Mouse (Mus musculus) neural tube, embryonic 13.5 days (tissue): ENCODE measurements around the gene Nasp. TPM values are rescaled to one million over a fixed set of nuclear protein-coding genes. Genes with fewer than 3 reads are reported as not detected.

Experiments
- ATAC-seq: fragments of 200-750 bp; cut with Nextera tagmentation; 2 replicates; pipeline ENCODE4 v1.8.0; 2017; ENCODE audit warnings: low read depth, mild to moderate bottlenecking, moderate TSS enrichment, moderate library complexity
- H3K27ac ChIP-seq: fragments of 300-500 bp; sonication (generic); replicated peaks from 2 replicates; pipeline ENCODE4 v1.5.1; 2015; ENCODE audit warnings: moderate library complexity, mild to moderate bottlenecking, inconsistent platforms
- H3K27me3 ChIP-seq: fragments of 300-500 bp; sonication (generic); 2 replicates; pipeline ENCODE4 v1.6.1; 2015; ENCODE audit warnings: mild to moderate bottlenecking, inconsistent platforms
- H3K36me3 ChIP-seq: fragments of 300-500 bp; sonication (generic); 2 replicates; pipeline ENCODE4 v1.6.1; 2015; ENCODE audit warnings: mild to moderate bottlenecking, inconsistent platforms
- H3K4me1 ChIP-seq: fragments of 300-500 bp; sonication (generic); replicated peaks from 2 replicates; pipeline ENCODE4 v1.6.1; 2015; ENCODE audit warnings: inconsistent platforms
- H3K4me2 ChIP-seq: fragments of 300-500 bp; sonication (generic); 2 replicates; pipeline ENCODE4 v1.6.1; 2015; ENCODE audit warnings: inconsistent platforms, mild to moderate bottlenecking, moderate library complexity
- H3K4me3 ChIP-seq: fragments of 300-500 bp; sonication (generic); 2 replicates; pipeline ENCODE4 v1.5.1; 2015; ENCODE audit warnings: mild to moderate bottlenecking, inconsistent platforms
- H3K9ac ChIP-seq: fragments of 300-500 bp; sonication (generic); 2 replicates; pipeline ENCODE4 v1.6.1; 2015; ENCODE audit warnings: moderate library complexity, mild to moderate bottlenecking, inconsistent platforms
- H3K9me3 ChIP-seq: fragments of 300-500 bp; sonication (generic); 2 replicates; pipeline ENCODE4 v1.6.1; 2016; ENCODE audit warnings: inconsistent platforms
- WGBS: fragments of 180-500 bp; shearing (Covaris S2); methylation state at CpG from one replicate; pipeline ENCODE4 v1.1.7; 2015; 5-methylcytosine and 5-hydroxymethylcytosine counted together
- polyA plus RNA-seq: library from polyadenylated mRNA; unstranded; fragments of >200 nt; fragmentation: Nextera tagmentation; extraction: Ambion mirVana; gene quantifications from 2 replicates; pipeline ENCODE4 v1.2.1, GENCODE M21; 2015

The Nasp gene
- polyA plus RNA-seq, 1 experiment from 2014 or later: 89.8 TPM

DNA sequence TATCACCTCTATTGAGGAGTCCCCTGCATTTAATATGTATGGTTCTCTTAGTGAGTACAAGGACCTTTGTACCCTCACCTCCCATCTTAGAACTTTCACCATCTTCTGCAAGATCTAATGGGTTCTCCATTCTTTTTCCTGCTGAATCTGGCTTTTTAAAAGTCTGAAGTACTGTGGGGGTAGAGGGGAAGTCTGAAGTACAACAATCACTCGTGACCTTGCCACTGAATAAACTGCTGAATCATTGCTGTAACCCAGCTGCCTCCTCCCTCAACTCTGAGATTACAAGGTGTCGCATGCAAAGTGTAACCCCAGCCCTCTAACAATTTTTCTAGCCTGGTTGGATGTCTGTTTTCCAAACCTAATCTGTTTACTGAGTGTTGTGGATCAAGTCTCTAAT, 27.4 kb upstream of the Nasp start:
- Histone ChIP-seq H3K27ac (no peak overlapping the region), H3K27me3 (no peaks in the 10 kb centered on the region), H3K9ac (no peak overlapping the region), H3K4me2 (no peak overlapping the region), H3K9me3 (no peaks in the 10 kb centered on the region), H3K4me3 (no peak overlapping the region), H3K36me3 (no peaks in the 10 kb centered on the region), H3K4me1 (peaks cover 11% of the 10 kb centered on the region)
- 78% methylated on average over 2 of the region's 2 CpGs for WGBS
- no peak for ATAC-seq

DNA sequence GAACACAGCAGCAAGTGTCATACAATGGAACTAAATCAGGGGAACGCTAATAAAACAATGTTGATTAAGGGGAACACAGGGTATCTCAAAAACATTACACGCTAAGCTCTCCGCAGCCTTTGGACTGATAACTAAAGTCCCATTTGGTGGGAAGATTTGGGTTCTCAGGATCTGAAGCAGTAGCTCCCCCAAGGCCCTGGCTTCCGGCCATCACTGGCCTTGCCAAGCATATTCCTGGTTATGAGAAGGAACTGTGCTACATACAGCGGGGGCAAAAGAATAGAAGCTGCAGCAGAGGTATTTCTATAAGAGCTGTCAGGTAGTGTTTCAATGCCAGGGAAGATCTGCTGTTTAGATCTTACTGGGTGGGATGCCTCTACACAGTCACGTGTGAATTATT, 25.5 kb upstream of the Nasp start:
- no peak for ATAC-seq
- Histone ChIP-seq H3K4me2 (no peak overlapping the region), H3K27me3 (no peaks in the 10 kb centered on the region), H3K4me3 (no peak overlapping the region), H3K27ac (no peak overlapping the region), H3K4me1 (peaks cover 30% of the 10 kb centered on the region), H3K9ac (no peak overlapping the region), H3K36me3 (0 out of 2 replicates have a peak, but pooled peaks cover 6% of the 10 kb centered on the region), H3K9me3 (no peaks in the 10 kb centered on the region)
- WGBS: 90% methylated on average over 6 of the region's 6 CpGs

DNA sequence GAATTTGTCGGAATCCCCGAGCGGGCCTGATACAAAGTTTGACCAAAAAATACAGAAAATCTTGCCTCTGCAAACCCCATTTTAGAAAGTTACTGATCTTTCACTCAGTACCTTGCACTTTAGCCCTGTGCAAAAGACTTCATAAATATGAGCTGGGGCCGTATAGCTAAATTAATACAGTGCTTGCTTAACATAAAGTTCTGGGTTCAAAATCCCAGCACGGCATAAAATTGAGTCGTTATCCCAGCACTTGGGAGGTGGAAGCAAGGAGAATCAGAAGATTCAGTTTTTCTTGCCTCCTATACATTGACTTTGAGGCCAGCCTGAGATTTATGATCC, 24.0 kb upstream of the Nasp start:
- peak; percentile 44; the same call in 1 of the 2 replicates for ATAC-seq
- Histone ChIP-seq H3K27ac (no peak overlapping the region; the same call in 1 of the 2 replicates), H3K4me2 (peak overlapping the region; percentile 83), H3K27me3 (no peaks in the 10 kb centered on the region), H3K36me3 (peaks cover 17% of the 10 kb centered on the region; the same call in 1 of the 2 replicates), H3K4me1 (peaks cover 44% of the 10 kb centered on the region), H3K9me3 (no peaks in the 10 kb centered on the region), H3K4me3 (peak overlapping the region; percentile 72), H3K9ac (peak overlapping the region; percentile 72)
- 8% methylated on average over 6 of the region's 6 CpGs for WGBS

DNA sequence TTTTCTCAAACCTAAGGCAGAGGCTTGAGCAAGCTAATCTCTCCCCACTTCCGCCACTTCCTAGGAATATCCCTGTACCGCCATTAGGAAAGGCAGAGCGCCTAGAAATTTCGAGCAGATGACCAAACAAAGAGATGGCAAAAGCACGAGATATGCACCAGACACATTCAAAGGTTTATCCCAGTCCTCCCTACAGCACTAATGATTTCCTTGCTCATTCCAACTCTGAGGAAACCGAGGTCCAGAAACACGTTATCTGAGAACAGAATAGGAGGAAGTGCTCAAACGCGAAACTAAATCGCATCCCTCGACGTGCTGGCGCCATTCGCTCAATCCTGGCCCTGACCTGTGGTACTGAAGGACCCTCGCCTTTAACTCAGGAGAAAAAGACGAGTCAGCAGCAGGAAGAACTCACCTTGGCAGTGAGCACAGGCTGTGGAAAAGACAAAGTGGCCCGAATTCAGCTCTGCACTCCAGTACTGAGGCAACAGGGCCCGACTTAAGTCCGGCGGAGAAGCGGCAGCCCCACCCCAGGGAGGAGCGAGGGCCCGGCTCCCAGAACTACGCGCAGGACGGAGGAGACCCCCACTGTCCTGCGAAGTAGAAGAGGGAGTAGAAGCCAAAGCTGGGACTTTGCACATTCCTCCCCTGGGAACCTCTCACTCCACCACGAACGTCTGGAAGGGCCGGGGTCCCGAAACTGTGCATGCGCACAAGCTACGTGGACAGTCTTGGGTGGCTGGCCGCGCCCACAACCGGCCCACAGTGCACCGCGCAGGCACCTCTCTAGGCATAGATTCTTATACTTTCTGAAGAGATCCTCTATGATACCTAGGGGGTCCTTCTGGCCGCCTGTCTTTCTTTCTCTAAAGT, 23.4 kb upstream of the Nasp start, which contains the start of gene Akr1a1:
Akr1a1 (minus strand) TSS at position 757 of the 873 bp plus-strand sequence.
- under 1% methylated on average over 39 of the region's 39 CpGs for WGBS
- peak; percentile 99 for ATAC-seq
- H3K4me1 ChIP-seq: peaks cover 50% of the 10 kb centered on the region

DNA sequence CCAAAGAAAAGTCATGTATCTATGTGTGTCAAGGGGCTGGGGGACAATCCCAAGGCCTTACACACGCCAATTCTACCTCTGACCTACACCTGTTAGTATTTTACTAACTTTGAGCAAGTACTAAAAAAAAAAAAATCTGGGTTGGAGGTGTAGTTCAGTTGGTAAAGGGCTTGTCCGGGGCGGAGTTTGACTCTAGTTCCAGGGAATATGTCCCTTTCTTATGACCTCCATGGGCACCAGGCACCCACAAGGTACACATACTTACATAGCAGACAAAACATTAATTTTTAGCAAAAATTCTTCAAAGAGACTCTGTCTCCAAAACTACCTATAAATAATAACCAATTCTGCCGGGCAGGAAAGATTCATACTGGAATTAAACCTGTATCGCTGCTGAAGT, 22.6 kb upstream of the Nasp start:
- WGBS: 43% methylated on average over 5 of the region's 5 CpGs
- Histone ChIP-seq H3K4me3 (peak overlapping the region; percentile 72), H3K36me3 (peaks cover 17% of the 10 kb centered on the region), H3K27me3 (no peaks in the 10 kb centered on the region), H3K9ac (peak overlapping the region; percentile 87), H3K9me3 (no peaks in the 10 kb centered on the region), H3K4me2 (peak overlapping the region; percentile 83), H3K4me1 (peaks cover 53% of the 10 kb centered on the region), H3K27ac (peak overlapping the region; percentile 83; the same call in 1 of the 2 replicates)
- ATAC-seq: no peak

More for the DNA sequence above, 23.4 kb upstream of the Nasp start, which contains the start of gene Akr1a1:
- Histone ChIP-seq H3K36me3 (peaks cover 17% of the 10 kb centered on the region; the same call in 1 of the 2 replicates), H3K9me3 (no peaks in the 10 kb centered on the region), H3K4me2 (peak within 1 kb of the TSS; percentile 83), H3K9ac (peak within 1 kb of the TSS; percentile 87), H3K27me3 (no peaks in the 10 kb centered on the region), H3K27ac (peak within 1 kb of the TSS; percentile 83), H3K4me3 (peak within 1 kb of the TSS; percentile 72)

DNA sequence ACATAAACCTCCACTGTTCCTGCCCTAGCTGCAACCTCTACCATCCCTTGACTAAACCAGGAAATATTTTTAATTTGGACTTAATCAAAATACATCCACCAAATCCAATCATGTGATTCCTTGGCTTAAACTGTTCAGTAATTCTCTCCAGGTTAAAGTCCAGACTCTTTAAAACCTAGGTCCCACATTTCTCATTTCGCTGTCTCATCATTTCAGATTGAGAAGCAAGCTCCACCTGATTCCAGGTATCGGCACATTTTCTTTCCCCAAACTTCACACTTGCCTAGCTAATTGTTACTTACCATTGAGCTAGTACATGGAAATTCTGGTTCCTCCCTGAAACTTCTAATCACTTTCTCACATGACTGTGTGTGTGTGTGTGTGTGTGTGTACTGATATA, 21.7 kb upstream of the Nasp start:
- Histone ChIP-seq H3K27ac (no peak overlapping the region), H3K27me3 (no peaks in the 10 kb centered on the region), H3K9me3 (no peaks in the 10 kb centered on the region), H3K4me1 (peaks cover 55% of the 10 kb centered on the region), H3K4me3 (peak overlapping the region; percentile 72; the same call in 1 of the 2 replicates), H3K9ac (peak overlapping the region; percentile 18; the same call in 1 of the 2 replicates), H3K36me3 (peaks cover 27% of the 10 kb centered on the region), H3K4me2 (peak overlapping the region; percentile 83)
- 98% methylated on average over 2 of the region's 2 CpGs for whole genome bisulfite sequencing
- ATAC-seq: no peak

DNA sequence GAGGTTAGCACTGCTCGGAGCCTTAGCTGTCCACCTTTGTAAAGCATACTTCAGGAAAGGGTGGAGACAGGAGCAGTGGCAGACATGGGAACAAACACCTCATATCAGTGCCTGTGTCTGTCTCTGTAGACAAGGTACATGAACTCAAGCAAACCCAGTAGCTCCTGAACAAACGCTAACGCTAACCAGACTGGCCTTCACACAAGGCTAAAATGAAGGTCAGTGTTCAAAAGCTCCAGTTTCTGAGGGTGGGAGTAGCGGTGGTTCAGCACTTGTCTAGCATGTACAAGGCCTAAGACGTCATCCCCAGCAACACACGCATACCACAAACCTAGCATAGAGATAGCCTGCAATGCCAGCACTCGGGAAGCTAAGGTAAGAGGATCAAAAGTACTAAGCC, 17.9 kb upstream of the Nasp start:
- WGBS: 92% methylated on average over 7 of the region's 7 CpGs
- peaks cover 49% of the 10 kb centered on the region for H3K4me1 ChIP-seq

DNA sequence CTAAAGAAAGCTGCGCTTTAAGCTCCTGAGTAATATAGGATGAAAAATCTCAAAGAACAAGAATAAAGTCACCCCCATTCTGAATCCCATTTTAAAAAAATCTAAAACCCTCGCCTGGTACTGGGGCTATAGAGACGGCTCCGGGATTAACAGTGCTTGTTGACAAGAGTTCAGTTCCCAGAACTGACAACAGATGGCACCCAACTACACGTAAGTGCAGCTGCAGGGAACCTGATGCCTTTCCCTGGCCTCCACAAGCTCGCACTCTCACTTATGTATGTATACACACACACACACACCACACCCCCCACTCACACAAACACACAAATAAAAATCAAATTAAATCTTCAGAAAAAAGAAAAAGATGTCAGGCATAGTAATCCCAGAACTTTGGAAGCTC, 16.6 kb upstream of the Nasp start:
- whole genome bisulfite sequencing: 60% methylated on average over 6 of the region's 6 CpGs
- Histone ChIP-seq H3K27ac (no peak overlapping the region), H3K27me3 (no peaks in the 10 kb centered on the region), H3K4me1 (peaks cover 36% of the 10 kb centered on the region), H3K4me2 (no peak overlapping the region), H3K4me3 (no peak overlapping the region), H3K36me3 (peaks cover 71% of the 10 kb centered on the region), H3K9ac (no peak overlapping the region), H3K9me3 (no peaks in the 10 kb centered on the region)
- no peak; the same call in 1 of the 2 replicates for ATAC-seq

More for the DNA sequence above, 17.9 kb upstream of the Nasp start:
- H3K4me2 ChIP-seq: no peak overlapping the region
- H3K9me3 ChIP-seq: no peaks in the 10 kb centered on the region
- no peak for ATAC-seq
- no peak overlapping the region for H3K4me3 ChIP-seq
- no peak overlapping the region for H3K27ac ChIP-seq
- H3K27me3 ChIP-seq: no peaks in the 10 kb centered on the region
- H3K9ac ChIP-seq: no peak overlapping the region
- H3K36me3 ChIP-seq: peaks cover 60% of the 10 kb centered on the region

DNA sequence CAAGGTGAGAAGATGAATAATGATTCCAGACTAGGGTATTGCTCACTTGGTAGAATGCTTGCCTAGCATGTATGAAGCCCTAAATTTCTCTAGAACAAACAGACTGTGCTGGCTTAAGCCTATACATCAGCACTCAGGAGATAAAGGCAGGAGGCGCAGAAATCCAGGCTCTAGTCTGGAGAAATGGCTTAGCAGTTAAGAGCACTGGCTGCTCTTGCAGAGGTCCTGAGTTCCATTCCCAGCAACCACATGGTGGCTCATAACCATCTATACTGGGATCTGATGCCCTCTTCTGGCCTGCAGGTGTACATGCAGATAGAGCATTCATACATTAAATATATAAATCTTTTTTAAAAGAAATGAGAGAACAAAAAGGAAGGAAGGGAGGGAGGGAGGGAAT, 14.3 kb upstream of the Nasp start:
- ATAC-seq: no peak
- H3K36me3 ChIP-seq: peaks cover 76% of the 10 kb centered on the region

DNA sequence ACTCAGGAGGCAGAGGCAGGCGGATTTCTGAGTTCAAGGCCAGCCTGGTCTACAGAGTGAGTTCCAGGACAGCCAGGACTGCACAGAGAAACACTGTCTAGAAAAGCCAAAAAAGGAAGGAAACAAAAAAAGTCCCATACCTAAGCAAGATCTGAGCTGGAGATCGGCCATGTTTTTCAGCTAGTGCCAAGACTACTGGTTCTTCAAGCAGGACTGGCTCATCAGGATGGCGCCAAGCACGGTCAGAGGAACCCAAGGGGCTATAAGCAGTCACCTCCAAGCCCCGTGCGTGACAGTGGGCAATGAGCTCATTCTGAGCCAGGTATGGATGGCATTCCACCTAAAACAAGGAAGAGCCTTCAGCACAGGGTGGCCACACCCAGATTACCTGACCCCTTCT, 11.1 kb upstream of the Nasp start:
- ATAC-seq: no peak
- Histone ChIP-seq H3K9ac (no peak overlapping the region), H3K9me3 (no peaks in the 10 kb centered on the region), H3K27me3 (no peaks in the 10 kb centered on the region), H3K27ac (no peak overlapping the region), H3K4me2 (no peak overlapping the region), H3K4me1 (no peaks in the 10 kb centered on the region), H3K36me3 (peaks cover 93% of the 10 kb centered on the region), H3K4me3 (no peak overlapping the region)
- WGBS: 96% methylated on average over 6 of the region's 6 CpGs

More for the DNA sequence above, 14.3 kb upstream of the Nasp start:
- 92% methylated on average over 1 of the region's 1 CpGs for WGBS
- H3K9me3 ChIP-seq: no peaks in the 10 kb centered on the region
- no peak overlapping the region for H3K4me2 ChIP-seq
- no peak overlapping the region for H3K4me3 ChIP-seq
- no peaks in the 10 kb centered on the region for H3K27me3 ChIP-seq
- no peak overlapping the region for H3K27ac ChIP-seq
- peaks cover 13% of the 10 kb centered on the region for H3K4me1 ChIP-seq
- H3K9ac ChIP-seq: no peak overlapping the region

DNA sequence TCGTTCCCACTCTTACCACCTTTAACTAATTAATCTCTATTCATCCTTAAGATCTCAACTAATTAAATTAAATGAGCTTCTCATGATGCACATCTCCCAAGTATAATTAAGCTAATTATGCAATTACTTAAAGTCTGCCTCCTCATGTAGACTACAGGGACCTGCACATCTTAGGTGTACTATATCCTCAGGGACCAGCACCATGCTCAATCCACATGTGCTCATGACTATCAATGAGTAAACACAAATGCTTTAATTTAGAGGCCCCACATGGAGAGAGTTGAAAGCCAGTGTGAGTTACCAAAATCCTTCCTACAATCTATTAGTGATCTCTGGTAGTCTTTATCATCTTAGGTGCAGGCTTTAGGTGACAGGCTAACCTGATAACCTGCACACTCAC, 7.5 kb upstream of the Nasp start:
- no peak for ATAC-seq
- Histone ChIP-seq H3K27me3 (no peaks in the 10 kb centered on the region), H3K9me3 (no peaks in the 10 kb centered on the region), H3K36me3 (peaks cover 75% of the 10 kb centered on the region), H3K4me2 (no peak overlapping the region), H3K4me3 (no peak overlapping the region), H3K27ac (no peak overlapping the region), H3K4me1 (no peaks in the 10 kb centered on the region), H3K9ac (no peak overlapping the region)
- 86% methylated on average over 1 of the region's 1 CpGs for WGBS

DNA sequence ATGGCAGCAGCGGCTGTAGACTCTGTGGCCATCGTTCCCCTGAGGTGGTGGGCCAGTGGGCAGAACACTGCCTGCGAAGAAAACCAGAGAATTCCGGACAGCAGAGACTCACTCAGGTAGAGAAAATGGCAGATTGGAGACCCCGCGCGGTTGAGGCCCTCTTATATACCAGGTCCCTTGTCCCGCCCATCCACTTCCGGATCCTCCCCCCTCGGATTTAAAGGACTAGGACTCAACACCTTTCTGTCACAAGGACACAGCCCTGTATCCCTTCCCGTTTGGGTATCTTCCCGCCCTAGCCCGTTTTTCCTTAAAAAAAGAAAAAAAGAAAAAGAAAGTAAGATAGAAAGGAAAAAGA, 403 bp downstream of the Nasp start:
- Histone ChIP-seq H3K9me3 (no peaks in the 10 kb centered on the region), H3K36me3 (peaks cover 12% of the 10 kb centered on the region), H3K4me2 (peak overlapping the region; percentile 78), H3K9ac (peak overlapping the region; percentile 89), H3K27ac (peak overlapping the region; percentile 96), H3K4me3 (peak overlapping the region; percentile 94), H3K4me1 (peaks cover 26% of the 10 kb centered on the region), H3K27me3 (no peaks in the 10 kb centered on the region)
- WGBS: under 1% methylated on average over 13 of the region's 13 CpGs
- peak; percentile 95 for ATAC-seq
